Mouse (Mus musculus): ENCODE results near the gene Casz1.

Gene Casz1

GRCm38 (mm10) chr4:148940674-148941211 is 136.5 kb downstream of the Casz1 start:
- DNase-seq = peak; percentile 98

- DNase-seq = peak; percentile 67
These were observed 137.1 kb downstream of the Casz1 start for GRCm38 (mm10) chr4:148941321-148941720.

- DNase-seq = no peak
These were observed 138.9 kb downstream of the Casz1 start for GRCm38 (mm10) chr4:148943099-148943498.

GRCm38 (mm10) chr4:148945476-148945881 is 141.2 kb downstream of the Casz1 start:
- peak; percentile 73 for DNase-seq

DNA sequence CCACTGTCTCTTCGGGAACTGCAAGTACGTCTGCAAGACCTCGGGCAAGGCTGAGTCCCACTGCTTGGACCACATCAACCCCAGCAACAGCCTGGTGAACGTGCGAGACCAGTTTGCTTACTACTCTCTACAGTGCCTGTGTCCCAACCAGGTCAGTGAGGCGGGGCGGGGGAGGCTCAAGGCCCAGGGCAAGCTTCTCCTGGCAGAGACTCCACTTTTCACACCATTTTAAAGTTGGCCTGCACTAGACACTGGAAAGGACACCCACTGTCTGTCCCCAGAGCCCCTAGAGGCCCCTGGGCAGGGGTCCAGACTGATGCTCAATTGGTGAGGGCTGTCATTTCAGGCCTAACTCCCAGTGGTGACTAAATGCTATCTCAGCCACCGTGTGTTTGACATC is 141.8 kb downstream of the Casz1 start:
- no peak for DNase-seq

- DNase-seq = no peak
These were observed 143.7 kb downstream of the Casz1 start for GRCm38 (mm10) chr4:148947833-148948388.

GRCm38 (mm10) chr4:148950487-148950886 is 146.3 kb downstream of the Casz1 start:
- no peak for DNase-seq

DNA sequence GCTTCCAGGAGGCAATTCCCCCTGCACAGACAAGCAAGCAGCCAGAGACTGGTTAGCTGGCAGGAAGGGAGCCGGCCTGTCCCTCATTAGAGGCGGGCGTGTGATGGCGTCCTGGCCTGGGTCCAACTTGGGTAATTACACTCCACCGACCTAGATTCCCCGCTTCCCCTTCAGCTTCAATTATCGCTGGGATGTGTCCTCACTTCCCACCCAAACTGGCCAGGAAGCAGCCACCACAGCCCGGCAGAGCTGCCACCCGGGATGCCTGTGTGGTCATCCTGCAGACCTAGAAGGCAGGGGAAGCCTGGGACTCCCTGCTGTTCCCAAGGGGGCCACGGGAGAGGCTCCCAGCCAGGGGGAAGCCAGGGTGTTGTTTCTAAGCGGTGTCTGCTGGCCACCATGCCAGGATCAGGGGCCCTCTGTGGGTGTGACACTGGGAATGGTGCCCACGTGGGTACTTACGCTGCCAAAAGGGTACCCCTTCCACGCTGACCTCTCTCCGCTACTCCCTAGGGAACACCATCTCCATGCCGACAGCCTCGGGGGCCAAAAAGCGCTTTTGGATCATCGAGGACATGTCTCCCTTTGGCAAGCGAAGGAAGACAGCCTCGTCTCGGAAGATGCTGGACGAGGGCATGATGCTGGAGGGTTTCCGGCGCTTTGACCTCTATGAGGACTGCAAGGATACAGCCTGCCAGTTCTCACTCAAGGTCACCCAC is 146.9 kb downstream of the Casz1 start:
- DNase-seq = peak; percentile 99

DNA sequence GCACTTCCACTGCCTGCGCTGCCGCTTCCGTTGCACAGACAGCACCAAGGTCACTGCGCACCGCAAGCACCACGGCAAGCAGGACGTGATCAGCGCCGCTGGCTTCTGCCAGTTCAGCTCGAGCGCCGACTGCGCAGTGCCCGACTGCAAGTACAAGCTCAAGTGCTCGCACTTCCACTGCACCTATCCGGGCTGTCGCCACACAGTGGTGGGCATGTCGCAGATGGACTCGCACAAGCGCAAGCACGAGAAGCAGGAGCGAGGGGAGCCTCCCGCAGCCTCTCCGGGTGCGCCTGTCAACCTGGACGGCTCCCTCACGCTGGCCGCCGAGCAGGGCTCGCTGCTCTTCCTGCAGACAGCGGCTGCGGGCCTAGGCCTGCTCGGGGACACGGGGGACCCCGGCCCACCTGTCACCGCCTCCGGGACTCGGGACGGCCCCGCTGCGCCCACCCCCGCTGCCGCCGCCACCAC is 147.6 kb downstream of the Casz1 start:
- DNase-seq = no peak

GRCm38 (mm10) chr4:148952328-148953222 is 148.3 kb downstream of the Casz1 start:
- peak; percentile 69 for DNase-seq

- peak; percentile 33 for DNase-seq
These were observed 151.0 kb downstream of the Casz1 start for GRCm38 (mm10) chr4:148955131-148955813.

GRCm38 (mm10) chr4:148960011-148960410 is 155.8 kb downstream of the Casz1 start:
- no peak for DNase-seq

GRCm38 (mm10) chr4:148961081-148961480 is 156.9 kb downstream of the Casz1 start:
- DNase-seq = no peak

GRCm38 (mm10) chr4:148962096-148962495 is 157.9 kb downstream of the Casz1 start:
- no peak for DNase-seq

DNA sequence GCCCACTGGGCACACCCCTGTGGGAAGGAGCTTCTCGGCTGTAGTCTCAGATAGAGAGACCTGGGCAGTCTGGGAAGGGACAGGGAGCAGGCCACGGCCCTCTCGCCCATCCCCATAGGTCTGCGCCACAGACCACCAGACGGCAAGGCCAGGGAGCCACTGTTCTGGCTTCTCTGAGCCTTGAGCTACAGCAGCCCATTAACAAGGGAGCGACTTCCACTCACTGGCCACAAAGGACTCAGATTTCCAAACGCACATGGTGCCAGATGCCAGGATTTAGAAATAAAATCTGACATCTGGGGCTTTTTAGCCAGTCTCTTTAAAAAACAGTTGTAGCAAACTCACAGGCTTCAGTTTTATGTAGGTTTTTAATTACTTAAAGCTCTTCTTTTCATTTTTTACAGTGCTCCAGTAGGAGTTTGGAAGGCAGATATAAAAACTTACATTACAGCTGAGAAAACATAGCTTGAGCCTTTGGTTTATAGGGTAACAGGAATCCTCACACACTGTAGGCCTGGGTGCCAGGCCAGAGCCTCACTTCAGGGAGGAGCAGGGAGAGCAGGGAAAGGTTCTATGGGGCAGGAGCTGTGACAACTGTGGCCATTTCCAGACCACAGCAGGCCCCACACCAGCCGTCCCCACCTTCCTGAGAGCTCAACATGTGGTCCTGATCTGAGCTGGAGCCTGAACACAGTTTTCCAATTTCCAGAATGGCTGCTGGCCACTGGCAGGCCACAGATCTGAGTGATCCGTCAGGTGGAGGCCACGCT is 160.5 kb downstream of the Casz1 start:
- no peak for DNase-seq

- DNase-seq = no peak
These were observed 161.9 kb downstream of the Casz1 start for GRCm38 (mm10) chr4:148966132-148966531.

- DNase-seq = no peak
These were observed 164.6 kb downstream of the Casz1 start for GRCm38 (mm10) chr4:148968859-148969258.

DNA sequence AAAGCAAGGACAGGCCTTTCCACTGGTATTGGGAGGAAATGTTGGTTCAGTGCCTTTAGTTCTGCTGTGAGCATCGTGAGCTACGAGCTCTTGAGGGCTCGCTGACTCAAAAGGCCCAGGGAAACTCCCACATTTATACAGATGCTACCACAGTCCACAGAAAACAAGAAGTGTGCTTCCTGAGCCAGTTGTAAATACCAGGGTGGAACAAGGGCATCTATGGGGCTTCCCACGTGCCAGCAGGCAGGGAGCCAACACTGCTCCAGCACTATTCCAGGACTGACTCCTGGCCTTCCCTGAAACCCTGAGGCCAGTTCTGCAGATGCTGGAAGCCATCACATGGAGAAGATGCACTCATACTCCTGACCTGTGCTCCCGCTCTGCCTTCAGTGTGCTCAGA is 165.4 kb downstream of the Casz1 start:
- no peak for DNase-seq

DNA sequence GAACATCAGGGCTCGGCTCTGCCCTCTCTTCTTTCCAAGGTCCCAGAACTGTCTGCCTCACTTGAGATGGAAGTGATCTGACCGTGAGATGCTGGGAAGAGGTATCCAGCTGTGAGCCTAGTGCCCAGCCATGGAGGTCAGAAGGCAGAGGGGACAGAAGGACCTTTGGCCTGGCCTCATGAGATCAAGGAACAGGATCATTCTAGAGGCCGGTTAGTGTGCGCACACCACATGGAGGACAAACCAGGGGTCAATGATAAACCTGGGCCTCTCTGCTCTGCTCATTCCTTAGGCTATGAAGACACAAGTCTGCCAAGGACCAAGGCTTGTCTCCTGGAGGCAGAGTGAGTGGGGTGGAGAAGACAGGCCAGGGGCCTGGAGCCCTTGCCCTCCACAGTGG is 166.5 kb downstream of the Casz1 start:
- no peak for DNase-seq

GRCm38 (mm10) chr4:148971613-148972242 is 167.5 kb downstream of the Casz1 start:
- DNase-seq = peak; percentile 63

- DNase-seq = no peak
These were observed 168.5 kb downstream of the Casz1 start for GRCm38 (mm10) chr4:148972707-148973106.

Measured in retina, postnatal 1 day (tissue).